Mouse (Mus musculus): ENCODE data around the gene Utp20. TPM values are rescaled to one million over a fixed set of nuclear protein-coding genes. Genes with fewer than 3 reads are reported as not detected.

Gene Utp20
- total and polyA plus RNA-seq, 3 experiments: 3.4 to 12.8 (median 11.1) TPM

DNA sequence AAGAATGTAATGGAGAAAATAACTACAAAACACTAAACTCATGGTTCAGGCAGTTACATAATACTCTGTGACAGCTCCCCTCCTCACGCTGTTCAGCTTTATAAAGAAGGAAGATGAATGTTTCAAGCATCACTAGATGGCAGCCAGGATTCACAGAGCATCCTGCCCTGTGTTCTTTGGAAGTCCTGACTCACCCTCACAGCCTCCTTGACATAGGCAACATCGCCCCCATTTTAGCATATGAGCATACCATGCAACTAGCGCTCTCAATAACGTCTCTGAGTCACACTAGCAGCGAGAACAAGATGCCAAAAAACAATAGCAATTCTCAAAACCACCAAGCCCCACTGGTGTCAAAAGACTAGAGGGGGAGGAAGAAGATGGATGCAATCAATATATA, 9.3 kb downstream of the Utp20 start:
- no peaks in the 10 kb centered on the region for H3K79me2 ChIP-seq (replicated peaks; ENCODE audit: control insufficient read depth, insufficient read depth, low read length)
- intact Hi-C loops (cut with DNase I): no loop called here
- no peak for DNase-seq
- H3K4me3 ChIP-seq: no peak overlapping the region
- no peaks in the 10 kb centered on the region for H3K27me3 ChIP-seq (ENCODE audit: control insufficient read depth, insufficient read depth, low read length)
- no peak overlapping the region for H3K9ac ChIP-seq (ENCODE audit: low read depth, low read length)
- 85% methylated on average over 5 of the region's 5 CpGs for WGBS
- no peak overlapping the region for H3K27ac ChIP-seq
- TF ChIP-seq EP300 (IDR thresholded peaks at IDR 0.05; ENCODE audit: insufficient read depth, low read depth, low read length): no peak
- no peaks in the 10 kb centered on the region for H3K4me1 ChIP-seq (ENCODE audit: control insufficient read depth, insufficient read depth, low read length)
- no peaks in the 10 kb centered on the region; the same call in none of the 2 replicates for H3K36me3 ChIP-seq (ENCODE audit: control insufficient read depth, insufficient read depth, low read length)

DNA sequence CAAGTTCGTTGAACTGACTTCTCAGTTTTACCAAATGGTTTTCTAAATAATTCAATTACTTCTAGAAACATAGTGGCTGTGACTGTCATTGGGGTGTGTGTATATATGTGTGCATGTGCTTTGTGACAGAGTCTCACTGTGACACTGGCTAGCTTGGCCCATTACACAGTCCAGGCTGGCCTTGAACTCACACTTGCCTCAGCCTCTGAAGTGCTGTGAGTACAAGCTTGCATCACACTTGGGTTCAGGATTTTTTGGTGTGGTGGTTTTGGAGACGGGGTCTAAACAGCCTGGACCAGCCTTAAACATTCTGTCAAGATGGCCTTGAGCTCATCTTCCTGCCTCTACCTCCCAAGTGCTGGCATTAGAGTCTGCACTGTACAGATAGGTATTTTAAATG, 11.3 kb downstream of the Utp20 start:
- Histone ChIP-seq H3K4me3 (no peak overlapping the region), H3K27ac (no peak overlapping the region), H3K9ac (ENCODE audit: low read depth, low read length) (no peak overlapping the region), H3K27me3 (ENCODE audit: control insufficient read depth, insufficient read depth, low read length) (no peaks in the 10 kb centered on the region), H3K36me3 (ENCODE audit: control insufficient read depth, insufficient read depth, low read length) (no peaks in the 10 kb centered on the region; the same call in none of the 2 replicates), H3K4me1 (ENCODE audit: control insufficient read depth, insufficient read depth, low read length) (no peaks in the 10 kb centered on the region), H3K79me2 (replicated peaks; ENCODE audit: control insufficient read depth, insufficient read depth, low read length) (no peaks in the 10 kb centered on the region)
- 90% methylated on average over 2 of the region's 2 CpGs for WGBS
- intact Hi-C loops (cut with DNase I): no loop called here
- no peak for TF ChIP-seq EP300 (IDR thresholded peaks at IDR 0.05; ENCODE audit: insufficient read depth, low read depth, low read length)
- TF ChIP-seq POLR2A (IDR thresholded peaks at IDR 0.05; ENCODE audit: insufficient read depth, low read depth, low read length): no peak
- TF ChIP-seq CTCF (IDR thresholded peaks at IDR 0.05): no peak
- no peak for DNase-seq

- Histone ChIP-seq H3K9ac (ENCODE audit: low read depth, low read length) (no peak overlapping the region), H3K36me3 (ENCODE audit: control insufficient read depth, insufficient read depth, low read length) (no peaks in the 10 kb centered on the region; the same call in none of the 2 replicates), H3K27me3 (ENCODE audit: control insufficient read depth, insufficient read depth, low read length) (no peaks in the 10 kb centered on the region), H3K79me2 (replicated peaks; ENCODE audit: control insufficient read depth, insufficient read depth, low read length) (no peaks in the 10 kb centered on the region), H3K4me3 (no peak overlapping the region), H3K4me1 (ENCODE audit: control insufficient read depth, insufficient read depth, low read length) (no peaks in the 10 kb centered on the region), H3K27ac (no peak overlapping the region)
- no peak for TF ChIP-seq EP300 (IDR thresholded peaks at IDR 0.05; ENCODE audit: insufficient read depth, low read depth, low read length)
- TF ChIP-seq POLR2A (IDR thresholded peaks at IDR 0.05; ENCODE audit: insufficient read depth, low read depth, low read length): no peak
- TF ChIP-seq CTCF (IDR thresholded peaks at IDR 0.05): no peak
- no peak for DNase-seq
- WGBS: 93% methylated on average over 5 of the region's 5 CpGs
- intact Hi-C loops (cut with DNase I): no loop called here
Measured at GRCm38 (mm10) chr10:88811704-88812103, 14.9 kb downstream of the Utp20 start.

DNA sequence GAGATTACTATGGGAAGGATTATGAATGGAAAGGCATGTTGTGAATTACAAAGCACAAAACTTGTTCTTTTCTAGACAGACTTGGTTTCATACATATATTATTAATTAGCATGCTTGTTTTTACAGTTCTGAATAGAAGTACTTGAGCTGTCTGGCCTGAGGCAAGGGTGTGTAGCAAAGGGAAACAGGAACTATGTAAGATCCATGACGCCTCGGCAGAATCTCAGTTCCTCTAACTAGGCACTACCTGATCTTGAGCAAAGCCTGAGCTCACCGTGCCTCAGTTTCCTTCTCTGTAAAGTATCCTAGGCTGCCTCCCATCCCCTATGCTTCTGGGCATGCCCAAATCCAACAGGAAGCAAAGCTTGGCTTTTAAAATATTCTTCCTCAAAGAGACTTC, 24.4 kb downstream of the Utp20 start:
- Histone ChIP-seq H3K36me3 (ENCODE audit: control insufficient read depth, insufficient read depth, low read length) (no peaks in the 10 kb centered on the region), H3K27ac (no peak overlapping the region), H3K4me3 (no peak overlapping the region), H3K4me1 (ENCODE audit: control insufficient read depth, insufficient read depth, low read length) (no peaks in the 10 kb centered on the region), H3K79me2 (replicated peaks; ENCODE audit: control insufficient read depth, insufficient read depth, low read length) (no peaks in the 10 kb centered on the region), H3K9ac (ENCODE audit: low read depth, low read length) (no peak overlapping the region), H3K27me3 (ENCODE audit: control insufficient read depth, insufficient read depth, low read length) (no peaks in the 10 kb centered on the region)
- DNase-seq: peak in 1 of 2 experiments; percentile 11
- 84% methylated on average over 3 of the region's 3 CpGs for WGBS
- TF ChIP-seq CTCF (IDR thresholded peaks at IDR 0.05): no peak
- TF ChIP-seq EP300 (IDR thresholded peaks at IDR 0.05; ENCODE audit: insufficient read depth, low read depth, low read length): no peak
- TF ChIP-seq POLR2A (IDR thresholded peaks at IDR 0.05; ENCODE audit: insufficient read depth, low read depth, low read length): no peak
- intact Hi-C loops (cut with DNase I): no loop called here

DNA sequence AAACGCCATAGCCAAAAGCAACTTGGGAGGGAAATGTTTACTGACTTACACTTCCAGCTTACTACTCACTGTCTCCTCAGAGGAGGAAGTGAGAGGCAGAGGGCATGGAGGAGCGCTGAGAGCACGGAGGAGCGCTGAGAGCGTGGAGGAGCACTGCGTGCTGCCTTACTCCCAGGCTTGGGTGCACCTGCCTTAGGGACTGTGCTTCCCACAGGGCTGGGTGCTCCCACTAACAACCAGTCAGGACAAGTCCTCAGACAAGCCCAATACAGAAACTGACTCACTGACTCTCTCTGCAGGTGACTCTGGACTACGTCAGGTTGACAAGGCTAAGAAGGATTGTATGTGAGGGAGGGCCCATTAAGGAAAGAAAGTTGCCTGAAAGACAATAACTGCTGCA, 27.2 kb downstream of the Utp20 start:
- Histone ChIP-seq H3K27ac (no peak overlapping the region), H3K79me2 (replicated peaks; ENCODE audit: control insufficient read depth, insufficient read depth, low read length) (no peaks in the 10 kb centered on the region), H3K9ac (ENCODE audit: low read depth, low read length) (no peak overlapping the region), H3K4me3 (no peak overlapping the region), H3K27me3 (ENCODE audit: control insufficient read depth, insufficient read depth, low read length) (no peaks in the 10 kb centered on the region), H3K36me3 (ENCODE audit: control insufficient read depth, insufficient read depth, low read length) (no peaks in the 10 kb centered on the region), H3K4me1 (ENCODE audit: control insufficient read depth, insufficient read depth, low read length) (no peaks in the 10 kb centered on the region)
- no peak for TF ChIP-seq EP300 (IDR thresholded peaks at IDR 0.05; ENCODE audit: insufficient read depth, low read depth, low read length)
- no peak for TF ChIP-seq CTCF (IDR thresholded peaks at IDR 0.05)
- no peak for TF ChIP-seq POLR2A (IDR thresholded peaks at IDR 0.05; ENCODE audit: insufficient read depth, low read depth, low read length)
- WGBS: 87% methylated on average over 7 of the region's 7 CpGs
- intact Hi-C loops (cut with DNase I): no loop called here
- DNase-seq: peak in 1 of 2 experiments; percentile 14

- H3K79me2 ChIP-seq (replicated peaks; ENCODE audit: control insufficient read depth, insufficient read depth, low read length): no peaks in the 10 kb centered on the region
- TF ChIP-seq POLR2A (IDR thresholded peaks at IDR 0.05; ENCODE audit: insufficient read depth, low read depth, low read length) (no peak), CTCF (IDR thresholded peaks at IDR 0.05) (no peak), EP300 (IDR thresholded peaks at IDR 0.05; ENCODE audit: insufficient read depth, low read depth, low read length) (no peak)
- no peak overlapping the region for H3K9ac ChIP-seq (ENCODE audit: low read depth, low read length)
- no peaks in the 10 kb centered on the region for H3K4me1 ChIP-seq (ENCODE audit: control insufficient read depth, insufficient read depth, low read length)
- intact Hi-C loops (cut with DNase I): no loop called here
- no peak overlapping the region for H3K4me3 ChIP-seq
- H3K36me3 ChIP-seq (ENCODE audit: control insufficient read depth, insufficient read depth, low read length): no peaks in the 10 kb centered on the region
- DNase-seq: no peak
- no peaks in the 10 kb centered on the region for H3K27me3 ChIP-seq (ENCODE audit: control insufficient read depth, insufficient read depth, low read length)
- H3K27ac ChIP-seq: no peak overlapping the region
Measured at GRCm38 (mm10) chr10:88797452-88797851, 29.2 kb downstream of the Utp20 start.
